In genomic region chr6:95085276-95085675, GRCm38 (mm10) we compare ENCODE assay signal across 26 mouse cellular contexts. TPM values are rescaled to one million over a fixed set of nuclear protein-coding genes. Genes with fewer than 3 reads are reported as not detected.
A peak's percentile ranks its signal among the peaks of the same experiment; 100 is the strongest.
DNase-seq lines count a peak whose midpoint lies in the region; ATAC-seq and TF ChIP-seq lines count a peak whose summit lies in the region.
"Had no signal": no experiment of that assay in that cellular context is flagged by ENCODE, and none has a peak within 500 bp of the region (broad histone marks: within the 10 kb centered on the region; RNA-seq: fewer than 3 reads in every experiment).

No protein-coding gene starts in this region.

- H3K4me2 ChIP-seq in forebrain, embryonic 14.5 days (ENCODE audit: low read length) = no peak overlapping the region
- H3K4me2 ChIP-seq in forebrain, embryonic 15.5 days (replicated peaks) = no peak overlapping the region
- H3K4me2 ChIP-seq in midbrain, postnatal 0 days (ENCODE audit: low read depth, low read length, poor library complexity, severe bottlenecking) = no peak overlapping the region
- no peak overlapping the region for H3K4me2 ChIP-seq in midbrain, embryonic 15.5 days
- H3K4me2 ChIP-seq: embryonic facial prominence, embryonic 13.5 days; forebrain, embryonic 13.5 days; heart, embryonic 11.5 days; hindbrain, embryonic 13.5 days; limb, embryonic 13.5 days; liver, embryonic 11.5 days; lung, embryonic 15.5 days; neural tube, embryonic 15.5 days had no signal

- H3K36me3 ChIP-seq in forebrain, embryonic 14.5 days (ENCODE audit: control insufficient read depth, insufficient read depth, low read length) = no peaks in the 10 kb centered on the region
- no peaks in the 10 kb centered on the region for H3K36me3 ChIP-seq in forebrain, embryonic 15.5 days
- no peaks in the 10 kb centered on the region for H3K36me3 ChIP-seq in midbrain, postnatal 0 days (ENCODE audit: insufficient read depth, low read length)
- H3K36me3 ChIP-seq in midbrain, embryonic 15.5 days (replicated peaks) = no peaks in the 10 kb centered on the region
- H3K36me3 ChIP-seq: embryonic facial prominence, embryonic 13.5 days; hindbrain, embryonic 13.5 days; limb, embryonic 13.5 days; lung, embryonic 15.5 days; midbrain, embryonic 10.5 days; neural tube, embryonic 15.5 days had no signal

- H3K9ac ChIP-seq in forebrain, embryonic 14.5 days (ENCODE audit: low read length) = no peak overlapping the region
- no peak overlapping the region for H3K9ac ChIP-seq in forebrain, embryonic 15.5 days (replicated peaks)
- no peak overlapping the region for H3K9ac ChIP-seq in midbrain, postnatal 0 days (replicated peaks; ENCODE audit: low read length, poor library complexity, severe bottlenecking)
- no peak overlapping the region for H3K9ac ChIP-seq in midbrain, embryonic 15.5 days
- H3K9ac ChIP-seq: embryonic facial prominence, embryonic 13.5 days; forebrain, embryonic 13.5 days; hindbrain, embryonic 13.5 days; limb, embryonic 13.5 days; lung, embryonic 15.5 days; neural tube, embryonic 15.5 days had no signal

- no peak for TF ChIP-seq CTCF in midbrain, postnatal 0 days (IDR thresholded peaks at IDR 0.05)

- no peaks in the 10 kb centered on the region for H3K9me3 ChIP-seq in forebrain, embryonic 14.5 days (replicated peaks; ENCODE audit: control insufficient read depth, low read length)
- H3K9me3 ChIP-seq in forebrain, embryonic 15.5 days = no peaks in the 10 kb centered on the region
- no peaks in the 10 kb centered on the region for H3K9me3 ChIP-seq in midbrain, postnatal 0 days (ENCODE audit: low read length)
- H3K9me3 ChIP-seq in midbrain, embryonic 15.5 days = no peaks in the 10 kb centered on the region
- H3K9me3 ChIP-seq: embryonic facial prominence, embryonic 13.5 days; forebrain, embryonic 13.5 days; hindbrain, embryonic 13.5 days; limb, embryonic 13.5 days; lung, embryonic 15.5 days; midbrain, embryonic 10.5 days; neural tube, embryonic 15.5 days had no signal

- no peak for ATAC-seq in forebrain, embryonic 14.5 days
- no peak for ATAC-seq in forebrain, embryonic 15.5 days (replicated peaks)
- ATAC-seq in midbrain, postnatal 0 days (ENCODE audit: low FRiP score) = no peak
- no peak for ATAC-seq in midbrain, embryonic 15.5 days (replicated peaks)
- ATAC-seq: forebrain, embryonic 13.5 days had no signal

- DNase-seq in forebrain, embryonic 14.5 days (ENCODE audit: low spot score) = peak; percentile 41
- DNase-seq in layer of hippocampus, adult 11-12 months (ENCODE audit: low spot score) = peak; percentile 7
- DNase-seq in layer of hippocampus, adult 8-10 months (ENCODE audit: low spot score in 2 of 2) = no peak
- DNase-seq in midbrain, postnatal 0 days (ENCODE audit: low spot score) = peak; percentile 13
- peak; percentile 87 for DNase-seq in gonadal fat pad, adult 2 months (ENCODE audit: low read depth)
- no peak for DNase-seq in spleen, adult 12 weeks (ENCODE audit: low spot score)
- DNase-seq: adrenal gland, adult 8-10 months; cerebellum, adult 11-12 months; cerebellum, adult 9-11 months; gastrocnemius, postnatal 25 days; heart, adult 18-20 months; heart, postnatal 36 days; kidney, adult 11 months; kidney, postnatal 14 days had no signal

- H3K4me1 ChIP-seq in forebrain, embryonic 14.5 days (ENCODE audit: control insufficient read depth, insufficient read depth, low read length) = 0 out of 2 replicates have a peak, but pooled peaks cover 4% of the 10 kb centered on the region
- peaks cover 12% of the 10 kb centered on the region for H3K4me1 ChIP-seq in forebrain, embryonic 15.5 days
- no peaks in the 10 kb centered on the region for H3K4me1 ChIP-seq in midbrain, postnatal 0 days (ENCODE audit: insufficient read depth, low read length)
- H3K4me1 ChIP-seq in midbrain, embryonic 15.5 days = no peaks in the 10 kb centered on the region
- H3K4me1 ChIP-seq: embryonic facial prominence, embryonic 13.5 days; hindbrain, embryonic 13.5 days; limb, embryonic 13.5 days; lung, embryonic 15.5 days; midbrain, embryonic 10.5 days; neural tube, embryonic 15.5 days had no signal

- no peak overlapping the region for H3K27ac ChIP-seq in forebrain, embryonic 14.5 days (ENCODE audit: low read depth, low read length)
- H3K27ac ChIP-seq in forebrain, embryonic 15.5 days (replicated peaks) = no peak overlapping the region
- H3K27ac ChIP-seq in midbrain, postnatal 0 days (ENCODE audit: low read depth, low read length) = no peak overlapping the region
- H3K27ac ChIP-seq in midbrain, embryonic 15.5 days = no peak overlapping the region
- H3K27ac ChIP-seq: embryonic facial prominence, embryonic 13.5 days; forebrain, embryonic 13.5 days; hindbrain, embryonic 13.5 days; limb, embryonic 13.5 days; lung, embryonic 15.5 days; midbrain, embryonic 10.5 days; neural tube, embryonic 15.5 days had no signal

- no peak overlapping the region for H3K4me3 ChIP-seq in forebrain, embryonic 14.5 days (ENCODE audit: low read depth, low read length)
- no peak overlapping the region for H3K4me3 ChIP-seq in forebrain, embryonic 15.5 days
- H3K4me3 ChIP-seq in midbrain, postnatal 0 days (ENCODE audit: low read depth, low read length) = no peak overlapping the region
- H3K4me3 ChIP-seq in midbrain, embryonic 15.5 days = no peak overlapping the region
- H3K4me3 ChIP-seq: embryonic facial prominence, embryonic 13.5 days; forebrain, embryonic 13.5 days; hindbrain, embryonic 13.5 days; limb, embryonic 13.5 days; lung, embryonic 15.5 days; midbrain, embryonic 10.5 days; neural tube, embryonic 15.5 days had no signal

- H3K27me3 ChIP-seq in forebrain, embryonic 14.5 days (replicated peaks; ENCODE audit: control insufficient read depth, insufficient read depth, low read length) = no peaks in the 10 kb centered on the region
- H3K27me3 ChIP-seq in forebrain, embryonic 15.5 days = no peaks in the 10 kb centered on the region
- H3K27me3 ChIP-seq in midbrain, postnatal 0 days (ENCODE audit: insufficient read depth, low read length) = no peaks in the 10 kb centered on the region
- H3K27me3 ChIP-seq in midbrain, embryonic 15.5 days (replicated peaks) = no peaks in the 10 kb centered on the region
- H3K27me3 ChIP-seq: CH12.LX; embryonic facial prominence, embryonic 13.5 days; forebrain, embryonic 13.5 days; hindbrain, embryonic 13.5 days; limb, embryonic 13.5 days; lung, embryonic 15.5 days; neural tube, embryonic 15.5 days had no signal

- 32% methylated on average over 1 of the region's 1 CpGs for WGBS in forebrain, embryonic 14.5 days
- 20% methylated on average over 1 of the region's 1 CpGs for WGBS in forebrain, embryonic 15.5 days
- WGBS in midbrain, postnatal 0 days = 51% methylated on average over 1 of the region's 1 CpGs
- WGBS in midbrain, embryonic 15.5 days = 50% methylated on average over 1 of the region's 1 CpGs

RNA-seq across cellular contexts. Expression of gene Kbtbd8, which starts 31.8 kb away (rescaled TPM):
- 6.1 and 8.7 TPM in 2 replicates for polyA plus RNA-seq in forebrain, embryonic 14.5 days (2014; fragmentation: Nextera tagmentation; extraction: Ambion mirVana)
- 5.2 and 5.8 TPM in 2 replicates for polyA plus RNA-seq in forebrain, embryonic 15.5 days (2015; fragmentation: Nextera tagmentation; extraction: Ambion mirVana)
- 10 to 100 TPM; 10.2 to 13.5 (median 11.6) TPM for total RNA-seq in layer of hippocampus, adult 8-10 months (2022)
- total RNA-seq in midbrain, postnatal 0 days (2014; rRNA removed) = 3.7 and 6.0 TPM in 2 replicates
- 1.0 and 1.5 TPM in 2 replicates for polyA plus RNA-seq in midbrain, postnatal 0 days (2015; fragmentation: Nextera tagmentation; extraction: Ambion mirVana)
- polyA plus RNA-seq in midbrain, embryonic 15.5 days (2015; fragmentation: Nextera tagmentation; extraction: Ambion mirVana) = 4.1 and 4.2 TPM in 2 replicates
- 0.71 and 0.77 TPM in 2 replicates for polyA plus RNA-seq in gonadal fat pad, adult 2 months (2012; rRNA removed)

Comparison
In these comparisons a context has a peak if more than half of its experiments do, and no peak if none do; other contexts are left out.
1. DNase-seq: peak in forebrain, embryonic 14.5 days (single experiment), layer of hippocampus, adult 11-12 months (single experiment), midbrain, postnatal 0 days (single experiment) and gonadal fat pad, adult 2 months (single experiment); none in layer of hippocampus, adult 8-10 months (0 of 2) and spleen, adult 12 weeks (single experiment).